Mouse (Mus musculus) C2C12 (cell line): ENCODE measurements around the gene Plekhg6. TPM values are rescaled to one million over a fixed set of nuclear protein-coding genes. Genes with fewer than 3 reads are reported as not detected.

Experiments
- H3K27me3 ChIP-seq: one replicate; pipeline ENCODE4 v1.6.1; 2011; ENCODE audit not compliant: control insufficient read depth, insufficient read depth, insufficient read length
- H3K36me3 ChIP-seq: one replicate; pipeline ENCODE4 v1.6.1; 2011; ENCODE audit not compliant: control insufficient read depth, insufficient read depth
- H3K4me3 ChIP-seq: one replicate; pipeline ENCODE4 v1.5.1; 2011; ENCODE audit warnings: mild to moderate bottlenecking, control low read depth; ENCODE audit not compliant: poor library complexity, insufficient read depth, severe bottlenecking
- H3K79me2 ChIP-seq: one replicate; pipeline ENCODE4 v1.6.1; 2011; ENCODE audit not compliant: control insufficient read depth, insufficient read depth
- H3K79me3 ChIP-seq: one replicate; pipeline ENCODE4 v1.6.1; 2011; ENCODE audit warnings: low read depth, control low read depth
- H3ac ChIP-seq: one replicate; pipeline ENCODE3; 2011; ENCODE audit warnings: low read depth; ENCODE audit not compliant: control insufficient read depth, insufficient read length
- CEBPB ChIP-seq: IDR thresholded peaks from one replicate; pipeline ENCODE4 v1.6.1; 2011; ENCODE audit warnings: low read depth, mild to moderate bottlenecking, control low read depth, moderate library complexity
- CTCF ChIP-seq: IDR thresholded peaks from one replicate; pipeline ENCODE4 v1.5.1; 2011; ENCODE audit not compliant: control insufficient read depth, insufficient read depth, insufficient read length
- FOSL1 ChIP-seq: IDR thresholded peaks from one replicate; pipeline ENCODE4 v1.8.0; 2011; ENCODE audit warnings: mild to moderate bottlenecking, low read length; ENCODE audit not compliant: poor library complexity, insufficient read depth, severe bottlenecking
- MAX ChIP-seq: IDR thresholded peaks from one replicate; pipeline ENCODE4 v1.6.1; 2011; ENCODE audit warnings: mild to moderate bottlenecking, control low read depth
- MYOD1 ChIP-seq: IDR thresholded peaks from one replicate; pipeline ENCODE4 v1.6.1; 2011; ENCODE audit warnings: low read depth; ENCODE audit not compliant: control insufficient read depth, insufficient read length
- MYOG ChIP-seq: IDR thresholded peaks from one replicate; pipeline ENCODE4 v1.6.1; 2011; ENCODE audit not compliant: control insufficient read depth, insufficient read length; ENCODE audit errors: extremely low read depth
- USF1 ChIP-seq: IDR thresholded peaks from one replicate; pipeline ENCODE4 v1.6.1; 2011; ENCODE audit warnings: low read depth, mild to moderate bottlenecking, control low read depth, moderate library complexity
- polyA plus RNA-seq: library from polyadenylated mRNA; unstranded; fragments of >200 nt; fragmentation: generic; extraction: Trizol; gene quantifications from one replicate; pipeline ENCODE4 v1.2.1, GENCODE M21; 2012; ENCODE audit warnings: missing spikeins

The Plekhg6 gene
- polyA plus RNA-seq, 1 experiment, result 0.09 TPM

- TF ChIP-seq USF1 (no peak), MAX (no peak), CEBPB (no peak), CTCF (no peak), MYOD1 (no peak), FOSL1 (no peak), MYOG (no peak)
- H3K36me3 ChIP-seq, result no peaks in the 10 kb centered on the region
- no peaks in the 10 kb centered on the region for H3K27me3 ChIP-seq
- no peaks in the 10 kb centered on the region for H3K79me2 ChIP-seq
- H3ac ChIP-seq, result no peak overlapping the region
- no peak overlapping the region for H3K4me3 ChIP-seq
- H3K79me3 ChIP-seq, result no peaks in the 10 kb centered on the region
Measured at GRCm38 (mm10) chr6:125321114-125321855, 59.3 kb downstream of the Plekhg6 start.

GRCm38 (mm10) chr6:125320323-125320722 lies 60.3 kb downstream of the Plekhg6 start, which contains the start of gene Scnn1a:
Scnn1a (plus strand) TSS chr6:125320659.
- H3K27me3 ChIP-seq, result no peaks in the 10 kb centered on the region
- H3K4me3 ChIP-seq, result no peak within 1 kb of the TSS
- no peaks in the 10 kb centered on the region for H3K36me3 ChIP-seq
- H3K79me2 ChIP-seq, result no peaks in the 10 kb centered on the region
- H3K79me3 ChIP-seq, result no peaks in the 10 kb centered on the region
- no peak for TF ChIP-seq CTCF
- no peak for TF ChIP-seq MYOG
- no peak for TF ChIP-seq CEBPB
- no peak for TF ChIP-seq MYOD1
- TF ChIP-seq FOSL1, result no peak
- no peak for TF ChIP-seq USF1
- no peak for TF ChIP-seq MAX
- H3ac ChIP-seq, result no peak within 1 kb of the TSS

GRCm38 (mm10) chr6:125319919-125320296 lies 60.7 kb downstream of the Plekhg6 start:
- Histone ChIP-seq H3K36me3 (no peaks in the 10 kb centered on the region), H3K4me3 (no peak overlapping the region), H3K79me3 (no peaks in the 10 kb centered on the region), H3K79me2 (no peaks in the 10 kb centered on the region), H3K27me3 (no peaks in the 10 kb centered on the region), H3ac (no peak overlapping the region)
- TF ChIP-seq MAX (no peak), USF1 (no peak), CTCF (no peak), MYOD1 (no peak)

GRCm38 (mm10) chr6:125318981-125319918 lies 61.3 kb downstream of the Plekhg6 start:
- no peaks in the 10 kb centered on the region for H3K36me3 ChIP-seq
- TF ChIP-seq USF1 (no peak), MYOD1 (no peak), CTCF (no peak), CEBPB (no peak), MYOG (no peak), MAX (no peak), FOSL1 (no peak)
- no peak overlapping the region for H3ac ChIP-seq
- no peak overlapping the region for H3K4me3 ChIP-seq
- H3K79me2 ChIP-seq, result no peaks in the 10 kb centered on the region
- H3K79me3 ChIP-seq, result no peaks in the 10 kb centered on the region
- H3K27me3 ChIP-seq, result no peaks in the 10 kb centered on the region

- H3K4me3 ChIP-seq, result no peak overlapping the region
- H3K36me3 ChIP-seq, result peaks cover 4% of the 10 kb centered on the region
- no peaks in the 10 kb centered on the region for H3K27me3 ChIP-seq
- H3K79me2 ChIP-seq, result peaks cover 16% of the 10 kb centered on the region
- no peak overlapping the region for H3ac ChIP-seq
- peaks cover 6% of the 10 kb centered on the region for H3K79me3 ChIP-seq
- no peak for TF ChIP-seq FOSL1
- TF ChIP-seq MYOD1, result no peak
- TF ChIP-seq CEBPB, result no peak
- TF ChIP-seq USF1, result no peak
- no peak for TF ChIP-seq MYOG
- TF ChIP-seq CTCF, result no peak
- no peak for TF ChIP-seq MAX
Measured at GRCm38 (mm10) chr6:125317077-125317476, 63.5 kb downstream of the Plekhg6 start.
